Mouse (Mus musculus): ENCODE results near the gene Lmf1. TPM values are rescaled to one million over a fixed set of nuclear protein-coding genes. Genes with fewer than 3 reads are reported as not detected.

The Lmf1 gene
- polyA plus RNA-seq, 1 experiment from 2014 or later = 15.0 TPM

- 69% methylated on average over 8 of the region's 8 CpGs for WGBS (ENCODE audit: insufficient replicate concordance)
- H3K36me3 ChIP-seq = peaks cover 13% of the 10 kb centered on the region
- ATAC-seq = no peak
Measured at GRCm38 (mm10) chr17:25635387-25635786, 56.5 kb downstream of the Lmf1 start.

GRCm38 (mm10) chr17:25635806-25636205 lies 56.9 kb downstream of the Lmf1 start:
- no peak overlapping the region for H3K27ac ChIP-seq
- no peak overlapping the region for H3K9ac ChIP-seq
- H3K36me3 ChIP-seq = peaks cover 13% of the 10 kb centered on the region
- 82% methylated on average over 5 of the region's 5 CpGs for WGBS (ENCODE audit: insufficient replicate concordance)
- ATAC-seq = no peak
- no peak overlapping the region for H3K4me2 ChIP-seq
- H3K27me3 ChIP-seq (replicated peaks) = no peaks in the 10 kb centered on the region
- no peak overlapping the region for H3K4me3 ChIP-seq
- no peaks in the 10 kb centered on the region for H3K4me1 ChIP-seq
- no peaks in the 10 kb centered on the region for H3K9me3 ChIP-seq (replicated peaks)

More at GRCm38 (mm10) chr17:25635387-25635786, 56.5 kb downstream of the Lmf1 start:
- Histone ChIP-seq H3K4me1 (no peaks in the 10 kb centered on the region), H3K9me3 (replicated peaks) (no peaks in the 10 kb centered on the region), H3K27me3 (replicated peaks) (no peaks in the 10 kb centered on the region), H3K9ac (no peak overlapping the region), H3K4me3 (no peak overlapping the region), H3K27ac (no peak overlapping the region), H3K4me2 (no peak overlapping the region)

- H3K27me3 ChIP-seq (replicated peaks) = no peaks in the 10 kb centered on the region
- no peaks in the 10 kb centered on the region for H3K4me1 ChIP-seq
- H3K9me3 ChIP-seq (replicated peaks) = no peaks in the 10 kb centered on the region
- H3K4me2 ChIP-seq = no peak overlapping the region
- 80% methylated on average over 7 of the region's 7 CpGs for WGBS (ENCODE audit: insufficient replicate concordance)
- no peak overlapping the region for H3K9ac ChIP-seq
- H3K36me3 ChIP-seq = peaks cover 5% of the 10 kb centered on the region; the same call in 1 of the 2 replicates
- no peak for ATAC-seq
- no peak overlapping the region for H3K27ac ChIP-seq
- no peak overlapping the region for H3K4me3 ChIP-seq
Measured at GRCm38 (mm10) chr17:25637986-25638385, 59.1 kb downstream of the Lmf1 start.

- no peak overlapping the region for H3K9ac ChIP-seq
- H3K4me2 ChIP-seq = no peak overlapping the region
- WGBS (ENCODE audit: insufficient replicate concordance) = 66% methylated on average over 4 of the region's 4 CpGs
- no peaks in the 10 kb centered on the region for H3K9me3 ChIP-seq (replicated peaks)
- no peak overlapping the region for H3K4me3 ChIP-seq
- H3K36me3 ChIP-seq = peaks cover 5% of the 10 kb centered on the region; the same call in 1 of the 2 replicates
- H3K27me3 ChIP-seq (replicated peaks) = no peaks in the 10 kb centered on the region
- ATAC-seq = no peak
- H3K27ac ChIP-seq = no peak overlapping the region
- H3K4me1 ChIP-seq = no peaks in the 10 kb centered on the region
Measured at GRCm38 (mm10) chr17:25638442-25638841, 59.6 kb downstream of the Lmf1 start.

- no peaks in the 10 kb centered on the region for H3K9me3 ChIP-seq (replicated peaks)
- H3K27me3 ChIP-seq (replicated peaks) = no peaks in the 10 kb centered on the region
- no peak for ATAC-seq
- no peaks in the 10 kb centered on the region for H3K4me1 ChIP-seq
- H3K9ac ChIP-seq = no peak overlapping the region
- H3K4me2 ChIP-seq = no peak overlapping the region
- no peaks in the 10 kb centered on the region for H3K36me3 ChIP-seq
- no peak overlapping the region for H3K4me3 ChIP-seq
- 79% methylated on average over 4 of the region's 4 CpGs for WGBS (ENCODE audit: insufficient replicate concordance)
- H3K27ac ChIP-seq = no peak overlapping the region
Measured at GRCm38 (mm10) chr17:25640956-25641355, 62.1 kb downstream of the Lmf1 start.

GRCm38 (mm10) chr17:25642032-25642431 lies 63.1 kb downstream of the Lmf1 start:
- no peak for ATAC-seq
- 69% methylated on average over 8 of the region's 8 CpGs for WGBS (ENCODE audit: insufficient replicate concordance)

GRCm38 (mm10) chr17:25643517-25644294 lies 64.8 kb downstream of the Lmf1 start:
- no peak overlapping the region for H3K9ac ChIP-seq
- no peaks in the 10 kb centered on the region for H3K36me3 ChIP-seq
- ATAC-seq = no peak
- H3K4me1 ChIP-seq = no peaks in the 10 kb centered on the region
- no peaks in the 10 kb centered on the region for H3K9me3 ChIP-seq (replicated peaks)
- H3K4me2 ChIP-seq = no peak overlapping the region
- H3K27ac ChIP-seq = no peak overlapping the region
- WGBS (ENCODE audit: insufficient replicate concordance) = 73% methylated on average over 13 of the region's 13 CpGs
- no peak overlapping the region for H3K4me3 ChIP-seq
- no peaks in the 10 kb centered on the region for H3K27me3 ChIP-seq (replicated peaks)

More at GRCm38 (mm10) chr17:25642032-25642431, 63.1 kb downstream of the Lmf1 start:
- H3K9ac ChIP-seq = no peak overlapping the region
- H3K27me3 ChIP-seq (replicated peaks) = no peaks in the 10 kb centered on the region
- H3K36me3 ChIP-seq = no peaks in the 10 kb centered on the region
- H3K27ac ChIP-seq = no peak overlapping the region
- no peak overlapping the region for H3K4me2 ChIP-seq
- H3K9me3 ChIP-seq (replicated peaks) = no peaks in the 10 kb centered on the region
- H3K4me3 ChIP-seq = no peak overlapping the region
- no peaks in the 10 kb centered on the region for H3K4me1 ChIP-seq

- H3K36me3 ChIP-seq = no peaks in the 10 kb centered on the region
- no peak overlapping the region for H3K9ac ChIP-seq
- H3K4me2 ChIP-seq = no peak overlapping the region
- no peak overlapping the region for H3K4me3 ChIP-seq
- H3K27me3 ChIP-seq (replicated peaks) = no peaks in the 10 kb centered on the region
- no peak for ATAC-seq
- H3K4me1 ChIP-seq = no peaks in the 10 kb centered on the region
- no peak overlapping the region for H3K27ac ChIP-seq
- 78% methylated on average over 3 of the region's 3 CpGs for WGBS (ENCODE audit: insufficient replicate concordance)
- no peaks in the 10 kb centered on the region for H3K9me3 ChIP-seq (replicated peaks)
Measured at GRCm38 (mm10) chr17:25644761-25645160, 65.9 kb downstream of the Lmf1 start.

GRCm38 (mm10) chr17:25645661-25646060 lies 66.8 kb downstream of the Lmf1 start:
- H3K4me2 ChIP-seq = no peak overlapping the region
- no peaks in the 10 kb centered on the region for H3K4me1 ChIP-seq
- no peak for ATAC-seq
- H3K4me3 ChIP-seq = no peak overlapping the region
- no peaks in the 10 kb centered on the region for H3K27me3 ChIP-seq (replicated peaks)
- 75% methylated on average over 9 of the region's 9 CpGs for WGBS (ENCODE audit: insufficient replicate concordance)
- no peak overlapping the region for H3K9ac ChIP-seq
- no peak overlapping the region for H3K27ac ChIP-seq
- no peaks in the 10 kb centered on the region for H3K9me3 ChIP-seq (replicated peaks)
- no peaks in the 10 kb centered on the region; the same call in 1 of the 2 replicates for H3K36me3 ChIP-seq

GRCm38 (mm10) chr17:25647901-25648300 lies 69.0 kb downstream of the Lmf1 start:
- WGBS (ENCODE audit: insufficient replicate concordance) = 73% methylated on average over 10 of the region's 10 CpGs
- H3K4me3 ChIP-seq = no peak overlapping the region
- no peaks in the 10 kb centered on the region for H3K9me3 ChIP-seq (replicated peaks)
- no peak overlapping the region for H3K4me2 ChIP-seq
- no peak for ATAC-seq
- no peak overlapping the region for H3K27ac ChIP-seq
- H3K27me3 ChIP-seq (replicated peaks) = no peaks in the 10 kb centered on the region
- no peaks in the 10 kb centered on the region; the same call in 1 of the 2 replicates for H3K36me3 ChIP-seq
- H3K4me1 ChIP-seq = no peaks in the 10 kb centered on the region
- H3K9ac ChIP-seq = no peak overlapping the region

- H3K27ac ChIP-seq = no peak overlapping the region
- WGBS (ENCODE audit: insufficient replicate concordance) = 58% methylated on average over 15 of the region's 15 CpGs
- H3K36me3 ChIP-seq = no peaks in the 10 kb centered on the region; the same call in 1 of the 2 replicates
- no peak overlapping the region for H3K4me2 ChIP-seq
- H3K27me3 ChIP-seq (replicated peaks) = no peaks in the 10 kb centered on the region
- H3K4me3 ChIP-seq = no peak overlapping the region
- no peak for ATAC-seq
- H3K4me1 ChIP-seq = no peaks in the 10 kb centered on the region
- H3K9me3 ChIP-seq (replicated peaks) = no peaks in the 10 kb centered on the region
- H3K9ac ChIP-seq = no peak overlapping the region
Measured at GRCm38 (mm10) chr17:25648678-25649216, 69.9 kb downstream of the Lmf1 start.

- no peaks in the 10 kb centered on the region; the same call in 1 of the 2 replicates for H3K36me3 ChIP-seq
- H3K9me3 ChIP-seq (replicated peaks) = no peaks in the 10 kb centered on the region
- no peak overlapping the region for H3K9ac ChIP-seq
- no peaks in the 10 kb centered on the region for H3K27me3 ChIP-seq (replicated peaks)
- WGBS (ENCODE audit: insufficient replicate concordance) = 73% methylated on average over 7 of the region's 7 CpGs
- H3K4me3 ChIP-seq = no peak overlapping the region
- no peak overlapping the region for H3K27ac ChIP-seq
- H3K4me2 ChIP-seq = no peak overlapping the region
- no peak for ATAC-seq
- H3K4me1 ChIP-seq = no peaks in the 10 kb centered on the region
Measured at GRCm38 (mm10) chr17:25650726-25651125, 71.8 kb downstream of the Lmf1 start.

All from liver, embryonic 12.5 days (tissue).